Mouse (Mus musculus) olfactory bulb, adult 2 months (tissue): ENCODE measurements around the gene Apela.

Source experiments
- CTCF ChIP-seq: fragments of 200-500 bp; IDR thresholded peaks from 2 replicates; pipeline ENCODE4 v1.5.1; 2012; ENCODE audit warnings: low read depth, mild to moderate bottlenecking, low read length, moderate library complexity; ENCODE audit not compliant: insufficient read depth
- POLR2A ChIP-seq: fragments of 200-500 bp; IDR thresholded peaks from 2 replicates; pipeline ENCODE4 v1.6.1; 2012; ENCODE audit warnings: mild to moderate bottlenecking, low read depth, low read length, moderate library complexity; ENCODE audit not compliant: insufficient read depth

- no peak for TF ChIP-seq CTCF
- no peak for TF ChIP-seq POLR2A
Observed at GRCm38 (mm10) chr8:65022485-65022884, 14.7 kb downstream of the Apela start.
